Mouse (Mus musculus) neural tube, embryonic 13.5 days (tissue): Measurements from ENCODE around the gene BC049352. TPM values are rescaled to one million over a fixed set of nuclear protein-coding genes. Genes with fewer than 3 reads are reported as not detected.

Experiments used
- ATAC-seq: fragments of 200-750 bp; cut with Nextera tagmentation; 2 replicates; pipeline ENCODE4 v1.8.0; 2017; ENCODE audit warnings: low read depth, mild to moderate bottlenecking, moderate TSS enrichment, moderate library complexity
- H3K27ac ChIP-seq: fragments of 300-500 bp; sonication (generic); replicated peaks from 2 replicates; pipeline ENCODE4 v1.5.1; 2015; ENCODE audit warnings: moderate library complexity, mild to moderate bottlenecking, inconsistent platforms
- H3K27me3 ChIP-seq: fragments of 300-500 bp; sonication (generic); 2 replicates; pipeline ENCODE4 v1.6.1; 2015; ENCODE audit warnings: mild to moderate bottlenecking, inconsistent platforms
- H3K36me3 ChIP-seq: fragments of 300-500 bp; sonication (generic); 2 replicates; pipeline ENCODE4 v1.6.1; 2015; ENCODE audit warnings: mild to moderate bottlenecking, inconsistent platforms
- H3K4me1 ChIP-seq: fragments of 300-500 bp; sonication (generic); replicated peaks from 2 replicates; pipeline ENCODE4 v1.6.1; 2015; ENCODE audit warnings: inconsistent platforms
- H3K4me2 ChIP-seq: fragments of 300-500 bp; sonication (generic); 2 replicates; pipeline ENCODE4 v1.6.1; 2015; ENCODE audit warnings: inconsistent platforms, mild to moderate bottlenecking, moderate library complexity
- H3K4me3 ChIP-seq: fragments of 300-500 bp; sonication (generic); 2 replicates; pipeline ENCODE4 v1.5.1; 2015; ENCODE audit warnings: mild to moderate bottlenecking, inconsistent platforms
- H3K9ac ChIP-seq: fragments of 300-500 bp; sonication (generic); 2 replicates; pipeline ENCODE4 v1.6.1; 2015; ENCODE audit warnings: moderate library complexity, mild to moderate bottlenecking, inconsistent platforms
- H3K9me3 ChIP-seq: fragments of 300-500 bp; sonication (generic); 2 replicates; pipeline ENCODE4 v1.6.1; 2016; ENCODE audit warnings: inconsistent platforms
- WGBS: fragments of 180-500 bp; shearing (Covaris S2); methylation state at CpG from one replicate; pipeline ENCODE4 v1.1.7; 2015; 5-methylcytosine and 5-hydroxymethylcytosine counted together
- polyA plus RNA-seq: library from polyadenylated mRNA; unstranded; fragments of >200 nt; fragmentation: Nextera tagmentation; extraction: Ambion mirVana; gene quantifications from 2 replicates; pipeline ENCODE4 v1.2.1, GENCODE M21; 2015

Gene BC049352
- polyA plus RNA-seq, 1 experiment from 2014 or later, result not detected

DNA sequence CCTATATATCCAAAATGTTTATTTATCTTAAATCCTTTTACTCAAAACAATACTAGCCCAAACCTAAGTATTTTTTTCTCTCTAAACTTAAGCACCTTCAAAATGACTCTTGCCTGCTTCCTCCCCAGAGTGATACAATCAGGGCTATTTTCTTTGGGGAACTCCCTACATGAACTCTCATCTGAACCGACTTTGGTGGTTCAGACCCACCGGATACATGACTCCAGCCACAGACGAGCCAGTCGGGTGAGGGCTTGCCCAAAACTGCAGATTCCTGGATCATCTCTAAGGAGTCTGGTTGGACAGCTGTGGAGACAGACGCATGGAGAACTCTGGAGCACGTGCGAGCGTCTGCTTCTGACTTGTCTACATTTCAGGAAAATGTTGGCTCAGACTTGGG lies 47.6 kb downstream of the BC049352 start:
- H3K9ac ChIP-seq, result no peak overlapping the region
- H3K9me3 ChIP-seq, result no peaks in the 10 kb centered on the region
- no peaks in the 10 kb centered on the region for H3K4me1 ChIP-seq
- no peak overlapping the region for H3K27ac ChIP-seq
- no peaks in the 10 kb centered on the region for H3K36me3 ChIP-seq
- no peak overlapping the region for H3K4me3 ChIP-seq
- H3K27me3 ChIP-seq, result no peaks in the 10 kb centered on the region
- 87% methylated on average over 8 of the region's 8 CpGs for WGBS
- ATAC-seq, result no peak
- H3K4me2 ChIP-seq, result no peak overlapping the region

DNA sequence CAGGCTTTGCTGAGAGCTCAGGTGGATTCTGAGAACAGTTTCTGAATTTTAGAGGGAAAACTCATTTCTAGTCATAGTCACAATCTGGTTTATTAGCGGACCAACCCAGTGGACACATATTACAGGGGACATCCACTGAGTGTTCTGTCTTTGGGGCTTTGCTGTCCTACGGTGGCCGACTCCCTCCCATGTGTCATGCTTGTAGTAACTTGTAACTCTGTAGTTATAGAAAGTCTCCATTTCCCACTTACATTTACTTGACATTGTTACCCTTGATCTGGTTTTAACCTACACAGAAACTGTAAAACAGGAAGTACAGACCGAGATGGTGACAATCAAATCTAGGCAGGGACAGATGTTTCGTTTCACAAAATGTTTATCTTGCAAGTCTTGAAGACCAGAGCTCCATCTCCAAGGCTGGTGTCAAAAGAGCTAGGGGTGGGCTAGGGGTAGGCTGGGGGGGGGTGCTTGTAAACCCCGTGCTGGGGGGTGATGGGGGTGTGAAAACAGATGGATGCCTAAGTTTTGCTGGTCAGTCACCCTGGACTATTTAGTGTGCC lies 53.9 kb downstream of the BC049352 start:
- Histone ChIP-seq H3K27me3 (no peaks in the 10 kb centered on the region), H3K4me1 (no peaks in the 10 kb centered on the region), H3K9me3 (no peaks in the 10 kb centered on the region), H3K9ac (no peak overlapping the region), H3K27ac (no peak overlapping the region), H3K4me3 (no peak overlapping the region), H3K36me3 (no peaks in the 10 kb centered on the region), H3K4me2 (no peak overlapping the region)
- 86% methylated on average over 6 of the region's 6 CpGs for WGBS
- ATAC-seq, result no peak

DNA sequence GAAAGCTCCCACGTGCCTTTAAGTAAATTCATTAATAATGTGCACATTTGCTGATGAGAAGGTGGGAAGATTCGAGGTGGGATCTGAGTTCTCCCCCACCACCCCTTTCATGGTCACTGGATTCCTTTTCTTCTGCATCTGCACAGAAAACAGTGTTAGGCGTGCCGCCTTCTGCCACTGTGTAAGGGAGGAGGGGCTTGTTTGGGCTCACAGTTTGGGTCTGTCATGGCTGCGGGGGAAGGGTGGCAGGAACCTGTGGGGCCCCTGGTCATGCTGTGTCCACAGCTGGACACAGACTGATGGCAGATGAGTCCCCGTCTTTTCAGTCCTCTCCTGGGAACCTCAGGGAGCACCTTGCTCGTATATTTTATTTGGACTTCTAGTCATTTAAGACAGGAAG lies 54.9 kb downstream of the BC049352 start:
- no peak for ATAC-seq
- Histone ChIP-seq H3K9ac (no peak overlapping the region), H3K4me1 (no peaks in the 10 kb centered on the region), H3K9me3 (no peaks in the 10 kb centered on the region), H3K36me3 (no peaks in the 10 kb centered on the region), H3K27me3 (no peaks in the 10 kb centered on the region), H3K27ac (no peak overlapping the region), H3K4me2 (no peak overlapping the region), H3K4me3 (no peak overlapping the region)
- 42% methylated on average over 7 of the region's 7 CpGs for WGBS

DNA sequence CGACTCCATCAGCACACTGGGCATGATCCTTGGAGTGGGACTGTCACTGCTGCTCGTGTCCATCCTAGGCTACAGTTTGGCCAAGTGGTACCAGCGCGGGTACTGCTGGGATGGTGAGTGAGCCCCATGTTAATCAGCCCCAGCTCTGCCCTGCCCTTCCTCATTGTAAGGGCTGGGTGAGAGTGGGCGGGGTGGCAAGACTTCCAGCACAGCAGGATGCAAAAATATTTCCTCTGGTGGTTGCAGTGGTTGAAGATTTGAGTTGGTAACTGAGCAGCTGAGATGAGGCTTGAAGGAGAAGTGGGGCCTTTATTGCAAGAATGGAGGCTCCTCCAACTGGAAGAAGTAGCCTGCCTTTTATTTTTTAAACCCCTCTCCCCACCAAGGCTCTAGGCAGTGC lies 59.6 kb downstream of the BC049352 start:
- no peaks in the 10 kb centered on the region for H3K36me3 ChIP-seq
- 76% methylated on average over 5 of the region's 5 CpGs for WGBS

DNA sequence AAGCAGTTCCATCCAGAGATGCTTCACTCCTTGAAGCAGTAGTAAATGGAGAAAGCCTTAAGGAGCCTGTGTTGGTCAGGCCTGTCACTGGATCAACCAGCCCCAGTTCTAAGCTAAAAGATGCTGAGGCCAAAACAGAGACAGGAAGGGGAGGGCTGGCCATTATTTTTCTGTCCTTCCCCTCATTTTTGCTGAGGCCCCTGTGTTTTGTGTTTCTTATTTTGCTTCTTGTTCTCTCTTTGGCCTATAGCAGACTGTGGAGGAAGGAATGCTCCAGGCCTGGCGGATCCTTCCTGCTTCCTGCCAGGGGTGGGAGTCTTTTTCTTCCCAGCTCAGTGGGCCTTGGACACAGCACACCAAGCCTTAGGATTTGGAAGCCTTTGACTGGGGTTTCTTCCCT lies 63.6 kb downstream of the BC049352 start:
- Histone ChIP-seq H3K9me3 (no peaks in the 10 kb centered on the region), H3K4me3 (no peak overlapping the region), H3K27ac (no peak overlapping the region), H3K4me1 (no peaks in the 10 kb centered on the region), H3K9ac (no peak overlapping the region), H3K36me3 (no peaks in the 10 kb centered on the region), H3K27me3 (no peaks in the 10 kb centered on the region), H3K4me2 (no peak overlapping the region)
- 73% methylated on average over 1 of the region's 1 CpGs for WGBS
- ATAC-seq, result no peak

More for the DNA sequence above, 59.6 kb downstream of the BC049352 start:
- H3K4me2 ChIP-seq, result no peak overlapping the region
- H3K27me3 ChIP-seq, result no peaks in the 10 kb centered on the region
- no peaks in the 10 kb centered on the region for H3K9me3 ChIP-seq
- no peak overlapping the region for H3K27ac ChIP-seq
- no peak for ATAC-seq
- no peak overlapping the region for H3K9ac ChIP-seq
- no peak overlapping the region for H3K4me3 ChIP-seq
- no peaks in the 10 kb centered on the region for H3K4me1 ChIP-seq

DNA sequence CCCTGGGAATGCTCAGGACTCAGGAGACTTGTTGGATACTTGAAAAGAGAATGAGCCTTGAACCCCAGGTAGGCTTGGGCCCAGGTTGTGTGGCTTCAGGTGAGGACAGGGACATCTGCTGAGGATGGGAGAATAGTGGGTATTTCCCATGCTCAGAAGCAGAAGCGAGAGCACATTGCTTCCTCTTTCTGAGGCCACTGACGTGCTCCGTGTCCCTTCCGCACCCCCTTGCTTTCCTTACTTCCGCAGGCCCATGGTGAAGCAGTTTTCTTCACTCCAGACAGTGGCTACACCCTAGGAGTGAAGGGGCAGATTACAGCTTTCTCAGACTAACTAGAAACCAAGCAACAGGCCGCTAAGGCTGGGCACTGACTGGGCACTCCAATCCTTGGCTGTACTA lies 64.3 kb downstream of the BC049352 start:
- 92% methylated on average over 6 of the region's 6 CpGs for WGBS

DNA sequence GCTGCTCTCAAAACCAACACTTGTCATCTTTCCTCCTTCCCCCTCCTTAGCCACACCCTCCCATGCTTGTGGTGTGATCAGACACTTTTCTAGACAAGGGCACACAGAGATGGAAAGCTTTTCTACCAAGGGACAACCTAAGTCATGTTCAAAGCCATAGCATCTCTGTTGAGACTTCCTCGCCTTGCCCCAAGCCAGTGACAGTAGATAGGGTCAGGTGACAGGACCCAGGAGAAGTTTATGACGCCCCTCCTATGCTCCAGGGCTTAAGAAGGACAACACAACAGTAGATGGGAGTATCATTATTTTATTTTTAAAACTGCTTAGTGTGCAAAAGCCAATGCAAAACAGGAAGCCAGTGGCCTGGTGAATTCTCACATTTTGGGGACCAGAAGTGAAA lies 65.7 kb downstream of the BC049352 start:
- no peak overlapping the region for H3K4me2 ChIP-seq
- no peak overlapping the region for H3K4me3 ChIP-seq
- WGBS, result 74% methylated on average over 2 of the region's 2 CpGs
- no peak overlapping the region for H3K9ac ChIP-seq
- no peaks in the 10 kb centered on the region for H3K36me3 ChIP-seq
- H3K9me3 ChIP-seq, result no peaks in the 10 kb centered on the region
- ATAC-seq, result no peak
- no peaks in the 10 kb centered on the region for H3K4me1 ChIP-seq
- H3K27ac ChIP-seq, result no peak overlapping the region
- no peaks in the 10 kb centered on the region for H3K27me3 ChIP-seq

More for the DNA sequence above, 64.3 kb downstream of the BC049352 start:
- Histone ChIP-seq H3K9ac (no peak overlapping the region), H3K36me3 (no peaks in the 10 kb centered on the region), H3K4me1 (no peaks in the 10 kb centered on the region), H3K4me2 (no peak overlapping the region), H3K4me3 (no peak overlapping the region), H3K27me3 (no peaks in the 10 kb centered on the region), H3K27ac (no peak overlapping the region), H3K9me3 (no peaks in the 10 kb centered on the region)
- ATAC-seq, result no peak

DNA sequence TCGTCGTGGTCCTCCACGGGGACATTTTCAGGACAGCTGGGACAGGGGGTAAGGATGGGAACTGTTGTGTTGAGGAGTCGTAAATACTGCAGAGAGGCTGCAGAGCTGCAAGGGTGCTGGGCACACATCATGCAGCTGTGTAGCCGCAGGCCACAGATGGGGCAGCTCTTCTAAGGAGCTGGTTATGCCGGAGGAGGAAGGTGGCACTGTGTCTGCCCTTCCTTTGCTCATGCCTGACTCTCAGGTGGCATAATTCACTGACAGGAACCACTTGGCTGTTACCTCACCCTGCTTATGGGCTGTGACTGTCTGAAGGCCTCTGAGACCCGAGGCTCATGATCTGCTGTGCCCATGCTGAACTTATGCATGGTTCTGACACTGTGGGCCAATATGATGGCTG lies 68.5 kb downstream of the BC049352 start:
- no peaks in the 10 kb centered on the region for H3K9me3 ChIP-seq
- no peak overlapping the region for H3K27ac ChIP-seq
- no peaks in the 10 kb centered on the region for H3K36me3 ChIP-seq
- no peaks in the 10 kb centered on the region for H3K27me3 ChIP-seq
- H3K4me3 ChIP-seq, result no peak overlapping the region
- no peak overlapping the region for H3K4me2 ChIP-seq
- H3K4me1 ChIP-seq, result no peaks in the 10 kb centered on the region
- H3K9ac ChIP-seq, result no peak overlapping the region
- no peak for ATAC-seq
- 80% methylated on average over 7 of the region's 7 CpGs for WGBS

DNA sequence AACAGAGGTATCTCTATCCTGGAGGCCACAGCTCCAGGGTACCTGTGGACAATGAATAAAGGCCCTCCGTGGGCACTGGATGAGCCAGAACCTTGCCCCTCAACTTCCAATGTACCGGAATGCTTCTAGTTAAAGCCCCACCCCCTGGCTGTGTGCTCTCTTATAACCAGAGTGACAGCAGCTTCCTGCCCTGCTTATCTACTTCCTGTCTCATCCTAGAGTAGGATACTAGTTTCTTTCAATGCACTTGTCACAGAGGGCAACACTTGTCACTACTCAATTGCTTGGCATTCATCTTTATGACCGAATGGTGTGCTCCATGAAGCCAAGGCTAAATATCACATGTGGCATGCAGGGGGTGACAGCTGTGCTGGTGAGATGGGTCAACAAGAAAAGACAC lies 69.5 kb downstream of the BC049352 start:
- Histone ChIP-seq H3K27ac (no peak overlapping the region), H3K4me3 (no peak overlapping the region), H3K9me3 (no peaks in the 10 kb centered on the region), H3K27me3 (no peaks in the 10 kb centered on the region), H3K36me3 (no peaks in the 10 kb centered on the region), H3K4me2 (no peak overlapping the region), H3K9ac (no peak overlapping the region), H3K4me1 (no peaks in the 10 kb centered on the region)
- whole genome bisulfite sequencing, result 78% methylated on average over 3 of the region's 3 CpGs
- no peak for ATAC-seq

DNA sequence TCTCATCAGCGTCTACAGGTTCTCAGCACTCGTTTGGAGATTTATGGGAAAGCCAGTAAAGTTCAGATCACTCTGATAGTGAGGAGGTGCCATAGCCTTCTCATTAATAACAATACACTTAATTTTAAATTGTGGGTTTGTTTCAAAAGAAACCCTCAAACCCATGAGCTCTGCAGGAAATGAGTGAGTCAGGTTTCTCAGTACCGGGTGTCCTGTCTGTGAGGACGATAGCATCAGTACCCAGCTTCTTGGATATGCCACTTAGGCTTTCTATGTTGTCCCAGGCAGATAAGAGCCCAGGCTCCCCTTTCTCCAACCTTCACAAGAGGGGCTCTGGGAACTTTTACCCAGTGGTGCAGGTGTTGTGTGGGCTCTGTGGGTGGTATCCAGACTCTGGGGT lies 70.2 kb downstream of the BC049352 start:
- WGBS, result 66% methylated on average over 4 of the region's 4 CpGs
- H3K4me3 ChIP-seq, result no peak overlapping the region
- H3K4me2 ChIP-seq, result no peak overlapping the region
- H3K27ac ChIP-seq, result no peak overlapping the region
- no peaks in the 10 kb centered on the region for H3K36me3 ChIP-seq
- no peak for ATAC-seq
- no peaks in the 10 kb centered on the region for H3K9me3 ChIP-seq
- no peaks in the 10 kb centered on the region for H3K4me1 ChIP-seq
- H3K9ac ChIP-seq, result no peak overlapping the region
- H3K27me3 ChIP-seq, result no peaks in the 10 kb centered on the region

DNA sequence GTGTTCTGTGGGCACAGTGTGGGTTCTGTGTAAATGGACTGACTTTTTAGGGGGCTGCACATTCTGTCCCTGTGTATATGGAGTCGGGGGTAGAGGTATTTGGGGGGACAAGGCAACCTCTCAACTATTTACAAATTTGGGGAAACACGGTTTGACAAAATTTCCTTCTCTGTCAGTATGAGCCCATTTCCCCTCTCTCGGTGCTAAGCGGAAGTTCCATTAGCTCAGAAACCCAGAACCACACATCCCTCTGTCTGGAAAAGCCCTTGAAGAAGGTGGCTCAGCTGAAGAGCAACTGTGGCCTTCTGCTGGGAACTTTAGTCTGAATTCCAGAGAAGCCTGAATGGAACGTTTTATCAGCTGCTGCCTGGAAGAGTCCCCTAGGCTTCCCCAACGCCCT lies 70.6 kb downstream of the BC049352 start:
- WGBS, result 77% methylated on average over 6 of the region's 6 CpGs
- H3K4me1 ChIP-seq, result no peaks in the 10 kb centered on the region

DNA sequence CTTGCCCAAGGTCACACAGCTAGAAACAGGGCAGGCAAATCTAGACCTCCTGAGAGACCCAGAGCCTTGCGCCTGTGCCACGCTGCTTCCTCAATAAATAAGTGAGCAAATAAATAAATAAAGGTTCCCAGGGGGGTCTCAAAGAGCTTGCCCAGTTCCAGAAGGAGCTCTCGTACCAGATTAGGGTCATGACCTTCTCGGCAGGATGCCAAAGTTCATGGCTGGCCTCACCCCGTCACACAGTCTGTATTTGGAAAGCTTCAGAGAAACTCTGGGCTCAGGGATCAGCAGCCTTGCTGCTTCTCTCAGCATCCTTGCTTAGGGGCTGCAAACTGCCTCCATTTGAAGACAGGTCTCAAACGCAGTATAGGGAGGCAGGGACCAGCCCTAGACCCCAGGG lies 72.2 kb downstream of the BC049352 start:
- WGBS, result 47% methylated on average over 6 of the region's 6 CpGs
- no peaks in the 10 kb centered on the region for H3K36me3 ChIP-seq
- no peaks in the 10 kb centered on the region for H3K27me3 ChIP-seq
- H3K4me2 ChIP-seq, result no peak overlapping the region
- no peaks in the 10 kb centered on the region for H3K9me3 ChIP-seq
- no peak overlapping the region for H3K27ac ChIP-seq
- no peak for ATAC-seq
- no peaks in the 10 kb centered on the region for H3K4me1 ChIP-seq
- H3K9ac ChIP-seq, result no peak overlapping the region
- H3K4me3 ChIP-seq, result no peak overlapping the region

More for the DNA sequence above, 70.6 kb downstream of the BC049352 start:
- H3K4me3 ChIP-seq, result no peak overlapping the region
- H3K27ac ChIP-seq, result no peak overlapping the region
- no peak for ATAC-seq
- no peaks in the 10 kb centered on the region for H3K27me3 ChIP-seq
- no peaks in the 10 kb centered on the region for H3K9me3 ChIP-seq
- no peak overlapping the region for H3K9ac ChIP-seq
- no peaks in the 10 kb centered on the region for H3K36me3 ChIP-seq
- H3K4me2 ChIP-seq, result no peak overlapping the region

DNA sequence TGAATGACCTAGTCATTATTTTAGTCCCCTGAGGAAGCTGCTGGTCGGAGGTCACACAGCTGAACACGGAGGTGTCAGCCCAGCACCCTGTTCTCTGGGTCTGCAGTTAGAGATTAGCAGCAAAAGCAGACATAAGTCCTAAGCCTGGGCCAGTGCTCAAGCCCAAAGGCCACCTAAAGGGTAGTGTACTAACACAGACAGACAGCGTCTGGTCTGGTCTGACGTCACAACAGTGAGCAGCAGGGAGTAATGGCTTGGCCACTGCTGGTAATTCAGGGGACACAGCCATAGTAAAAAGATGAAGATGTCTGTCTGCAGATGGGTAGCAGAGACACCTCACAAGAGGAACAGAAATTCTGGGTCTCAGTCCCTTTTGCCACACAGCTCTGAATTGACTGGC lies 72.8 kb downstream of the BC049352 start:
- Histone ChIP-seq H3K9me3 (no peaks in the 10 kb centered on the region), H3K27ac (no peak overlapping the region), H3K4me1 (no peaks in the 10 kb centered on the region), H3K4me3 (no peak overlapping the region), H3K9ac (no peak overlapping the region), H3K27me3 (no peaks in the 10 kb centered on the region), H3K36me3 (no peaks in the 10 kb centered on the region), H3K4me2 (no peak overlapping the region)
- ATAC-seq, result no peak
- 59% methylated on average over 4 of the region's 4 CpGs for WGBS
